Mouse (Mus musculus) left cerebral cortex, postnatal 14 days (tissue): ENCODE measurements around the gene Plekha6. TPM values are rescaled to one million over a fixed set of nuclear protein-coding genes. Genes with fewer than 3 reads are reported as not detected.
A peak's percentile ranks its signal among the peaks of the same experiment; 100 is the strongest.

ENCODE experiments used
- DNase-seq, 2 experiments: peaks; one replicate each; pipeline ENCODE4 v3.0.0; 2021 to 2022; ENCODE audit warnings: low spot score in 2 of 2, mixed read lengths in 1 of 2
- intact Hi-C: fragments of 180-260 bp; cut with DNase I; formaldehyde crosslinking; loops from one replicate; pipeline ENCODE4 v1.15.1; 2025
- total RNA-seq, 2 experiments: library from RNA; stranded (reverse); gene quantifications; 2 replicates each; pipeline ENCODE4 v1.2.3; 2021

Gene Plekha6
- total RNA-seq, 2 experiments from 2014 or later, result 60.7 to 70.5 TPM

DNA sequence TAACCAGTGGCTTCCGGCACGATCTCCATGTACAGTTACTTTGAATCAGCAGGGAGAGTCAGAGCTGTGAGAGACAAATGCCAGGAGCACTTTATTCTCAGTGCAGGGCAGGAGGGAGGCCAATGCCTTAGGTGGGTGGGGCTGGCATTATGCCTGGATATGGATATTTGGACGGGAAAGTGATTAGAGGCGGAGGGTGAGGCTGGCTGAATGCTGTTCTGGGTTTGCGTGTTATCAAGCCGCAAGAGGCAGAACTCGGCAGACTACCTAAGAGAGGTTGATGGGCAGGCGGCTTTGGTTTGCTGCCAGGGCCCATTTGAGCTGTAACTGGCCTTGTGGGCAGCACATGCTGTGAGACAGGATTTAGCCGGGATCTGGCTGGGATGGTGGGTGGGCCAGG lies 62.9 kb downstream of the Plekha6 start:
- DNase-seq, result peak; percentile 47 to 69
- intact Hi-C loops, result loop anchor here (5.0 kb wide), 1 partner anchor 40 kb away; no protein-coding TSS in a partner anchor

DNA sequence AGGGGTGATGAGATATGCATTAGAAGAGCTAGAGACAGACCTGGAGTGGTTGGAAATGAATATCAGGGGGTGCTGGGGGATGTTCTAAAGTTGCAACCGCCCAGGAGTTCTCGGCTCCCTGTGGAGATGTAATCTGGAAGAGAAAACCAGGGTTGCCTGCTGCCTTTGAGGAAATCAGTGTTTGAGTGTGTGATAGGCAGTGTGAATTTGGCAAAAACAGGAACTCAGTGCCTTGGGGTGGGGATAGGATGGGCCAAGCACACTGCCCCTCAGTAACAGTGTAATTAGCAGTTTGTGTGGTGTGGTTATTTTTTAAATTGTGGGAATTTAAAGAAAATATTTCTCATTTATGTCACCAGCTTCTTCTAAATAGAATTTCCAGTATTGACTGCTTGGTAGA lies 63.4 kb downstream of the Plekha6 start:
- intact Hi-C loops, result loop anchor here (5.0 kb wide), 1 partner anchor 40 kb away; no protein-coding TSS in a partner anchor
- DNase-seq, result no peak

DNA sequence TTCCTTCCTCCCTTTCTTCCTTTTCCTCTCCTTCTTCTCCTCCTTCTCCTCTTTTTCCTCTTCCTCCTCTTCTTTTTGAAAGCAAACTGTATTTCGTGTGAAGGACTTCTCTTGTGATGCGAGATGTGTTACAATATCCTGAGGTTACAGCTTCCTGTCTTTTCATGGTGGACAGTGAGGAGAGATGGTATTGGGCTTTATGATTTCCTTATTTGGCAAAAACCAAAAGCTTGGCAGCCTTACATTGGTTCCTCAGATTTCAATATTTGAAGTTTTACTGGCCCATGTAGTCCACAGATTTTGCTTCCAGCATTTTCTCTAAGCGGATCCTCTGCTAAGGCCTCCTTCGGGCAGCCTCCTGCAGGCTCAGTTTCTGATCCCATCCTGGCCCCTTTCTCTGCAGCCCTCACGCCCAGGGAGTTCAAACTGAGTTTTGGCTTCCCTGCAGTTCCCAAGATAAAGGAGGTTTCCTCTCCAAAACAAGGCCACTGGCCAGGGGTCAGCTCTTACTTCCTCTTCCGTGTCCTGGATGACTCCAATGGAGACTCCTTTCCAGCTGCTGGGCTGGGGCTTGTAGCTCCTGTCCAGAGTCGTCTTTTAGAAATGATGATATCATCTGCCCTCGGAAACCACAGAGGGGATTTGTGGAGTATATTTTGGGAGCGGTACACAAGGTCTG lies 64.9 kb downstream of the Plekha6 start:
- no peak for DNase-seq
- intact Hi-C loops, result loop anchor here (5.0 kb wide), 1 partner anchor 38 kb away; no protein-coding TSS in a partner anchor

DNA sequence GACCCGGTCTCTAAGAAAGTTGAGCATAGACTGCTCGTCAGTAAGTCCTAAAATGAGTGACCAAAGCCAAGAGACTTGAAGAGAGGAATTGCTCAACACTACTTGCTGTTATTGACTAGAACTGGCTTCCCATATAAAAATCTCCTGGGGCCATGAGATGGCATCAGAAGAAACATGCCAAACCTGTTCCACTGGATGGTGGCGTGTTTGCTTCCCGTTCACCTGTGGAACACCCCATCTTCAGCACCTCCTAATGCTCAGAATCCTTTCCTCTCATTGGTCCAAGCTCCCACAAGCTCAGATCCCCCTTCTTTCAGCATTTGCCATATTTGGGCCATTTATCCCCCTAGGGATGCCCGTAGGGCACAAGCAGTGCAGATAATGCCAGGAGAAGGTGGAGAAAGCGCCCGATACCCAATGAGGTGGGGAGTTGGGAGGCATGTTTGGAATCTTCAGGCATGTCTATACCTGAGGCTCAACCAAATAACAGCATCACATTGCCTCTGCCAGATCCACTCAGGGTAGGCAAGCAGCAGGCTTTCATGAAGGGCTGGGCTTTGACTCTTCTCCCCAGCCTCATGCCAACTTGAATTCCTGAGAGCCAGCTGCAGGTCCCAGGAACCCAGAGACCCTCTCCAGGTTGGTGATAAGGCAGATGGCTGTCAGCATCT lies 67.6 kb downstream of the Plekha6 start:
- DNase-seq, result no peak
- intact Hi-C loops, result no loop called here

DNA sequence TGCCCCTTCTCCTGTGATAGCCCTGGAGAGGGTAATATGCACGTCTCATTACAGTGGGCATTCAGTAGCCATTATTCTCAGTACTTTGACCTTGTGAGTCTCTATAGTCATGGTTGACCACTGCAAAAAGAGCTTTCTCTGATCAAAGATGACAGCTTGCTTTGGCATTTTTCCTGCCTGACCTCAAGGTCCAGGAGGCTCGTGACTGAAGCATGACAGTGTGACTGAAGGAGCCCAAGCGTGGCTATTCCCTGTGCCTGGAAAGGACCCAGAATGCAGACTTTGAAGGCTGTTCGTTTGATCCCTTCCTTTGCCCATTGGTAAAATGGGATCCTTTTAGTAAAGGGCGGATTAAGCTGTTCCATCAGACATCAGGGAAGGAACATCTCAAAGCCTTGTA lies 71.9 kb downstream of the Plekha6 start:
- intact Hi-C loops, result no loop called here
- DNase-seq, result no peak

DNA sequence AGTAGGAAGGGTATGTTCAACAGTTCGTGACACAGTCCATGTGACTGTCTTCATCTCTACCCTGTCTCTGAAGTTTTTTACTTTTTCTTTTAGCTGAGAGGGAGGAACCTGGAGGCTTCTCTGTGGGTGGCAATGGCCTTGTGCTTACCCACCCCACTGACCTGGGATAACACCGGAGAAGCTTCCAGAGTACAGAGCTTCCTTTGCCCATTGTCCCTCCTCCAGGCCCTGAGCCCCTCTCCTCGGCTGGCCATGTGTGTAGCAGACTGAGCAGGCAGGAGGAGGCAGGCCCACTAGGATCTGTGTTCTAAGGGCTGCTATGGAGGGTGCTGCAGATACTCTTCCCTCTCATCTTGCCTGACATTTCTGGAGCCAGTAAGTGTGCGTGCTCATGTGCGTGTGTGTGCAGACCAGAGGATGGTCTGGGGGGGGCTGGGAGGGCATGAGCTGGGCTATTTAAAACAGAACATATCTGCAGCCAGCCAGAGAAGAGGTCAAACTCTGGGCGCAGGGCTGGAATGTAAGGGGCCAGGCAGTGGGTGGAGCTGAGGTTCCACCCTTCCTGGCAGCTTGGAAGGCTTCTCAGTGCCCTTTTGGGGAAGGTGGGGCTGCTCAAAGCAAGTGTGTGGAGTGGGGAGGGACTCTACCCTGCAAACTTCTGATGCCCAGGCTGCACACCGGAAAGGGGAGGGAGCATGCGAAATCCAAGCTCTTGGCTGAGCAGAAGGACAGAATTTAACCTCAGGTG lies 72.9 kb downstream of the Plekha6 start:
- DNase-seq, result no peak
- intact Hi-C loops, result no loop called here

DNA sequence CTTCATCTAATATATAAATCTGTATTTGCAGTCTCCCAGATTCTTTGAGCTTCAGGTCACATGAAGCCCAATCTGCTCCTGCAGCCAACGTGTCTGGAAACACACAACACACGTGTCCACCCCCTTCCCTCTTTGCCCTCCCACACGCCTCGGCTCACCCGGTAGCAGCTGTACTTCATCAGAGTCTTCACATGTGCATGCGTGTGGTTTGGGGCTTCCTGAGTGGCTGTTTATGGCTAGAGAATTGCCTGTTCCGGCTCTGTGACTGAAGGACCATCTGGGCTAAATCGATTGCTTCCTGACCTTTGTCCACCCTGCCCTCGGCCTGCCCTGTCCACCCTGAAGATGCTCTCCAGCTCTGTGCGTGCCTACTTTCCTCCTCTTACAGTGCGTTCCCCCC lies 73.7 kb downstream of the Plekha6 start:
- DNase-seq, result peak in 1 of 2 experiments; percentile 74

DNA sequence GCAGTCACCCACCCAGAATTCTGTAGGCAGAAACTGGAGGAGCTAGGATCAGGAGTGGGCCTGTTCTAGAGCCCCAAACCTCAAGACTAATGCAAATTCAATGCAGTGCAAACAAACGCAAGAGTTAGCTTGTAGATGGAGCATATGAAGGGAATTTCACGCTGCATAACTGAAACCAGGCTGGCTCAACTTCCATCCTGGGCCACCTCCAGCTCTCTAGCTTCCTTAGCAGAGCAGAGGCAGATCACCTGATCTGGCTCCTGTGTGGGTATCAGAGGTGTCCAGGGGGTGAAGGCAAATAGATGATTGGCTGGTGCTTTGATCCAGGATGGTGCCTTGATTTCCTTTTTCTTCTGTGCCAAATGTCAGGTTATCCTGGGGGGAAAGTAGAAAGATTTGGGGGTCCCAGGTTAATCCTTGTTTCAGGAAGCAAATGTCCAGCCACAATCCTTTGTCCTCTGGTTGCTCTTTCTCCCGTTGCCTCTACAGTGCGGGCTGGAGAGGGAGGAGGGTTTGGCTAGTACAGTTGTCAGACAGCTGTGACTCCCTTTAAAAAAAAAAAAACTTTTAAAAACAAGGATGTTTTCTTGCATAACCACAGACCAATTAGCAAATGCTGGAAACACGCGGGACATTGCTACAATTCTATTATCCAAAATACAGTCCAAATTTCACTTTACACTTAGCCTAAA lies 75.3 kb downstream of the Plekha6 start:
- DNase-seq, result peak; percentile 42 to 67
- intact Hi-C loops, result no loop called here

More for the DNA sequence above, 73.7 kb downstream of the Plekha6 start:
- intact Hi-C loops, result no loop called here

DNA sequence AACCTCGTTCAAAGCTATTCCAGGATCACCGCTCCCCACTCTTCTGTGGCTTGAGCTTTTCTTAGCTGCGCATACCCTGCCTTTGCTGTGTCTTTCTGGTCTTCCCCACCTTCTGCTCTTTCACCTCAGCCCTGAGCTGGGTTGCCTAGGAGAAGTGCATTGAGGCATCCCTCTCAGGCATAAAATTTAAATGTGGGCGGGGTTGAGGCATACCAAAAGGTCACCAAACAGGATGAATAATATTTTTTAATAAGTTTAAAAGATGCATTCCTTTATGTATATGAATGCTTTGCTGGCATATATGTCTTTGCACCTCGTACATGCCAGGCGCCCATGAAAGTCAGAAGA lies 75.8 kb downstream of the Plekha6 start:
- intact Hi-C loops, result no loop called here

DNA sequence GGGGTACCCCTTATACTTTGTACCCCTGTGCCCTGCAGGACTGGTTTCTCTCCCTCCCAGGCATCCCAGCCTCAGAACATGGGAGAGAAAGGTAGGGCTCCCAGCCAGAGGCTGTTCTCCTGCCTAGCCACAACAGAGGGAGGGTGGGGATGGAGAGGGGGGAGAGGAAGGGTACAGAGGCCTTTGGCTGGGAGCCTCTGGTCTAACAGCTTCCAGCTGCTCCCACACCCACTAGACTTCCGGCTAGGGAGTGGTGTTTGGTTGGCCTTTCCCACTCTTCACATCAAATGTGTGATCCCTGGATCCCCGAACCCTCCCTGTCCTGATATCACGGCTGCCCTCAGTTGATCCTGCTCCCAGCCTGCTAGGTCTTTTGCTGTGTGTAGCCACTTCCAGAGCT lies 76.9 kb downstream of the Plekha6 start:
- intact Hi-C loops, result no loop called here
- no peak for DNase-seq

More for the DNA sequence above, 75.8 kb downstream of the Plekha6 start:
- no peak for DNase-seq

DNA sequence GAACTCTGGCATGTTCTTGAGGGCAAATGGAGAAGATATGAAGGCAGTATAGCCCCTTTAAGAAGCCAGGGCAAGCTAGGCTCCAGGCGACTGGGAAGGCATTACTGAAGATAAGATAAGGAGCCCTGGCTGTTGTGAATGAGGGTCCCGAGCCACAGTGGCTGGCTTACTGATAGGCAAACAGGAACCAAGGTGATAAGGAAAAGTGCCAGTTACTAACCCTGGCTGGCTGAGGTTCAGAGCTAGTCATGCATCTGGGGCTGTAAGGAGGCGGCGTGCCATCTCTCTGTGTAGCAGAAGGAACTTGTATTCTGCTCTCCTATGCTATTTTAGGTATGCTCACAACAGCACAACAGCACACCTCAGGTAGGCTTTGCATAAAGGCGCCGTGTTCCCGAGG lies 80.7 kb downstream of the Plekha6 start:
- intact Hi-C loops, result no loop called here
- DNase-seq, result no peak

DNA sequence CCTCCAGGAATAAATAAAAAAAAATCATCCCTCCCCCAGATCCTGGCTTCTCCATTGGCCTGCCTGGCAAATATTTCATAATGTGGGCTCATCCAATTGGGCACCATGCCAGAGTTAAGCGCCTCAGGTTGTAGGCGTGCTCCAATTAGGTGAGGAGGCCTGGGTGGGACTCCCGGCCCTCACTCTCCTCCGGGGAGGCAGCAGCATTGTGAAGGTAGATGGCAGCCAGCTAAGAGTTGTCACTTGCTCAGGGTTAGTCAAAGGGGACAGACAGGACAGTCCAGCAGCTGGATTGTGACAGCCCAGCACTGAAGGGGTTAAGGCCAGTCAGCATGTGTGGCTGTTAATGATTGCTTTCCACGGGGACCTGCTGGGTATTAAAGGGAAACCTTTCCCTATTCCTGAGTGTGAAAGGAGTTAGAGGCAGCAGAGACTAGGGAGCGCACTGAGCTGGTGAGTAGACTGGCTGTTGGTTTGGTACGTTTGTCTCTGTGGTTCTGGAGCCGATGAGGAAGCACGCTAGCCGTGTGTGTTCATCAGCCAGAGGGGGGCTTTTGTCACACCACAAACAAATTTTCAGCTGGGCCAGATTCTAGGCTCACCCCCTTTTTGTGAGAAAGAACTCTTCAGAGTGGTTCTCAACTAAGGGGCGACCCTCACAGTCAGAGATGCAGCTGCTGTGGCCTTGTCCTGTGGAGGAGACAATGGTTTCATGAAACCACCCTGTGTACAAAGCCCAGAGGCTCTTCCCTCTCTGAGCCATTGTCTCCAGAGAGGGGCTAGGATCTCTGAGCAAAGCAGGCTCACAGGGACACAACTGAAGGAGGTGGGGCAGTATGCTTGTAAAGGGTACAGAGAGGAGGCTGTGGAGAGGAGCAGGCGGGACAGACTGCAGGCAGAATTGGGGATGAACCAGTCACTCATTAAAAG lies 81.9 kb downstream of the Plekha6 start:
- no peak for DNase-seq
- intact Hi-C loops, result no loop called here

DNA sequence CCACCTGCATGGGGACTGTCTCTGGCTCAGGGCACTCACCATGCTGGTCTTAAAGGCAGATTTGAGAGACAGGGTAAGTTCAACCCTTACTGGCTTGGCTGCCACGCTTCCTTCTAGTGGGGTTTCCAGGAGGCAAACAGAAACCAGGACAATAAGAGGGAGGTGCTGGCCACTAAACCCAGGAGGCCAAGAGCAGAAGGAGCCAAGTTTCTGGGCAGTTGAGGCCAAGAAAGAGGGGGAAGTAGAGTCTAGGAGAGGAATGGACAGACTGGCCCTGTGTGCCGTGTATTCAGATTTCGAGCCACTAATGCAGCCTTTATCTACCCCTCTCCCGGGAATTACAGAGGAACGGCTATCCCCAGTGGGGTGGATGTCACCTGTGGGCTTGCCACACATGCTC lies 83.2 kb downstream of the Plekha6 start:
- intact Hi-C loops, result no loop called here
- DNase-seq, result no peak

DNA sequence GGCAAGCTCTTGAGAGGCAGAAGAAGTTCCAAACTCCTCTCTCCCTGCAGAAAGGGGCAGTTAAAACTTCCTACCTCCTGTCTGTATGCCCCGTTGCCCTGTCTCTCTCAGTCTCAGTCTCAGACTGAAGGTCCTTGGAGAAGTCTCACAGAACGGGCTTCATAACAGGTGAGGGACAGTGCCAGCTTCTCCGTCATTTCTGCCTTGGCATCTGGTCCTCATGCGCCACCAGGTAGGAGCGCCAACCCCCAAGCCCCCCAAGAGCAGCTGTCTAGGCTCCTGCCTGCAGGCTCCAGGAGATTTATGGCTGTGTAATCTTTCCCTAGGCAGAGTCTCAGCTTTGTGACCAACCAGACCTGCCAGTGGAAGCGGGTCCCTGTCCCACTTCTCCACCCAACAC lies 86.8 kb downstream of the Plekha6 start:
- DNase-seq, result no peak

DNA sequence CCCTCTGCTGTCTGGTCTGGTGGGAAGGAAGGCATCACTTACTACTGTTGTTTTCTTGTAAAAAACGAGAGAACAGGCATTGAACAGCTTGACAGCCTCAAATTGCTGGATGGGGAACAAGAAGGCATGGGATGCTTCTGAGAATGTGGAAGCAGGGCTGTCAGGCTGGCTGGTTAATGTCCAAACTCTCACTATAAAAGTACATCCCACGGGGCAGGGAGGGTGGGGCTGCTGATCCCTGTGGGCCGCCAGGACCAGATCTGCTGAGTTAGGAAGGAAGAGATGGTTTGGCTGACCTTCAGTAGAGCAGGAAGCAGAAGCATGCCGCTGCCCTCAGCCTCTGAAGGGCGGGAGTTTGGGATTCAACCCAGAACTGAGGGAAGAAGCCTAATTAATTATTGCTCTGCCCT lies 87.6 kb downstream of the Plekha6 start:
- no peak for DNase-seq
- intact Hi-C loops, result no loop called here

More for the DNA sequence above, 86.8 kb downstream of the Plekha6 start:
- intact Hi-C loops, result no loop called here

DNA sequence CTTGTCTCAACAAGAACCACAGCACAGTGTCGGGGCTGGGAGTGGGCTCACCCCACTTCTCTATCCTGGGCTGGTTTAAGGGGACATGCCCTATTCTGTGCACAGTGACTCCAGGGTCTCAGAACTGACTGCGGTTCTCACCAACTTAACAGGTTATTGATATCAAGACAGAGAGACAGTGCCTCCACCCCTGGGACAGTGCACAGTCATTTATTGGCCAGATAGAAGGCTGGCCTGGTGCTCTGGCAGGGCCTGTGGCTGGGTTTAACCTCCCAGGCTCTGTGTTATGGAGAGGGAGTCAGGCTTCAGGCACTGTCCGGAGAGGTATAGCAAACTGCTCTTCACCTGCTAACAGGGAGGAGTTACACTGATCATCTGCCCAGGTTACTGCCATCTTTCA lies 88.2 kb downstream of the Plekha6 start:
- DNase-seq, result no peak
- intact Hi-C loops, result no loop called here

DNA sequence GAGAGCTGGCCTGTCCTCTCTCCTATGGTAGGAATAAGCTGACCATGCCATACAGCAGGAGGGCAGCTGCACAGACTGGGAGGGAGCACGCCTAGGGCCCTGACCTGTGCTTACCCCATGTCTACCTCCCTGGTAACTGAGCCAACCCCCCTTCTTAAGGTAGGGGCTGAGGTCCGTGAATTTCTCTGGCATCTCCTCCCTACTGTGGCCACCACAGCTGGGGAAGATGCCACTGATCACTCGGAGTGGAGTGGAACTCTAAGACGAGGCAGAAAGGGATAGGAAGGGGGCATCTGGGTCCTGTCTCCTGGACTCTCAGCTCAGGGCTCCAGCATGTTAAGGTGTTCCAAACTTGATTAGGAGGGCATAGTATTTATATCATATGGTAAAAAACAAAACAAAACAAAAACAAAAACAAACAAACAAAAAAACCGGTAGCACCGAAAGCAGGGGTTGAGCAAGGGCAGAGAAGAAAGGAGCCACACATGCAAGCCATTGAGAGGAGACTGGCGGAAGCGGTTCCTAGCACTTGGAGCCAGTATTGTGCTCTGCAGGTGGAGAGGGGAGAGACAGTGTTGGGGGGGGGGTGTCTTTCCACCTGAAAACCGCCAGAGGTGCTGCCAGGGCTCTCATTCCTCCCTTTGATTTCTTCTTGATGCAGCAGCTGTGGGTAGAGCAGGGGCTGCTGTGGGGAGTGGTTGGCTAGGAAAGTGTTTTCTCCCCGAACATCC lies 89.0 kb downstream of the Plekha6 start:
- intact Hi-C loops, result no loop called here
- no peak for DNase-seq

DNA sequence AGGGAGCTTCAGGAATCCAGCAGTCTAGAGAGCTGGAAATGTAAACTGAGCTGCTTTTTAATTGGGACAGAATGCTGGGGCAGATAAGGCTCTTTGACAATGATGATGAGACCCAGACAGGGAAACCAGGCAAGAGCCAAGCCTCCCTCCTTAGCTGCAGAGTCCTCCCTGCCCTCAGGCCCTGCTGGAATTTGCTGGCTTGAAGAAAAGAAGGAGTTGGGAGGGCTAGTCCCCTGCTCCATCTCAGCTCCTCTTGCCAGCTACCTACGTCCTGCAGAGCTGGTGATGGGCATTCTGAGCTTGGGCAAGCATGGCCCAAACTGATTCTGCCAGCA lies 89.5 kb downstream of the Plekha6 start:
- intact Hi-C loops, result no loop called here
- no peak for DNase-seq
